Mouse (Mus musculus) forebrain, embryonic 11.5 days (tissue): ENCODE data around the gene Lrp2. TPM values are rescaled to one million over a fixed set of nuclear protein-coding genes. Genes with fewer than 3 reads are reported as not detected.

Experiments
- ATAC-seq: fragments of 200-750 bp; cut with Nextera tagmentation; replicated peaks from 2 replicates; pipeline ENCODE4 v1.8.0; 2017; ENCODE audit warnings: moderate TSS enrichment; ENCODE audit not compliant: low FRiP score
- DNase-seq: peaks from one replicate; pipeline ENCODE4 v3.0.0-alpha.2; 2017; ENCODE audit warnings: low spot score
- H3K27ac ChIP-seq: fragments of 300-500 bp; sonication (generic); 2 replicates; pipeline ENCODE4 v1.5.1; 2014; ENCODE audit warnings: low read depth, low read length
- H3K27me3 ChIP-seq: fragments of 300-500 bp; sonication (generic); 2 replicates; pipeline ENCODE4 v1.6.1; 2014; ENCODE audit warnings: mild to moderate bottlenecking, low read length, mixed read lengths; ENCODE audit not compliant: control insufficient read depth, insufficient read depth
- H3K36me3 ChIP-seq: fragments of 300-500 bp; sonication (generic); 2 replicates; pipeline ENCODE4 v1.6.1; 2014; ENCODE audit warnings: mild to moderate bottlenecking, low read length, moderate library complexity, mixed read lengths; ENCODE audit not compliant: control insufficient read depth, insufficient read depth
- H3K4me1 ChIP-seq: fragments of 300-500 bp; sonication (generic); replicated peaks from 2 replicates; pipeline ENCODE4 v1.6.1; 2014; ENCODE audit warnings: low read length, mixed read lengths; ENCODE audit not compliant: control insufficient read depth, insufficient read depth
- H3K4me2 ChIP-seq: fragments of 300-500 bp; sonication (generic); 2 replicates; pipeline ENCODE4 v1.6.1; 2014; ENCODE audit warnings: low read depth, mild to moderate bottlenecking, low read length, moderate library complexity, mixed read lengths; ENCODE audit not compliant: severe bottlenecking
- H3K4me3 ChIP-seq: fragments of 300-500 bp; sonication (generic); 2 replicates; pipeline ENCODE4 v1.5.1; 2014; ENCODE audit warnings: low read depth, low read length
- H3K9ac ChIP-seq: fragments of 300-500 bp; sonication (generic); 2 replicates; pipeline ENCODE4 v1.6.1; 2014; ENCODE audit warnings: low read length
- H3K9me3 ChIP-seq: fragments of 300-500 bp; sonication (generic); 2 replicates; pipeline ENCODE4 v1.6.1; 2016; ENCODE audit warnings: low read length, mixed read lengths; ENCODE audit not compliant: control insufficient read depth
- WGBS: fragments of 180-500 bp; shearing (Covaris S2); extraction: QIAGEN DNeasy Blood & Tissue Kit; methylation state at CpG from one replicate; pipeline ENCODE4 v1.1.7; 2014; 5-methylcytosine and 5-hydroxymethylcytosine counted together
- polyA plus RNA-seq: library from polyadenylated mRNA; unstranded; fragments of >200 nt; fragmentation: Nextera tagmentation; extraction: Ambion mirVana; gene quantifications from 2 replicates; pipeline ENCODE4 v1.2.1, GENCODE M21; 2014

Gene Lrp2
- polyA plus RNA-seq, 1 experiment from 2014 or later = 3.1 TPM

- Histone ChIP-seq H3K36me3 (no peaks in the 10 kb centered on the region), H3K9ac (no peak overlapping the region), H3K9me3 (no peaks in the 10 kb centered on the region), H3K4me1 (no peaks in the 10 kb centered on the region), H3K4me3 (no peak overlapping the region), H3K27ac (no peak overlapping the region), H3K4me2 (no peak overlapping the region), H3K27me3 (no peaks in the 10 kb centered on the region)
- DNase-seq (no peak), ATAC-seq (no peak)
- 90% methylated on average over 12 of the region's 12 CpGs for WGBS
Measured at GRCm38 (mm10) chr2:69396760-69397435, 189.0 kb downstream of the Lrp2 start.

- no peaks in the 10 kb centered on the region for H3K27me3 ChIP-seq
- no peaks in the 10 kb centered on the region for H3K36me3 ChIP-seq
- ATAC-seq = no peak
- no peak overlapping the region for H3K9ac ChIP-seq
- no peaks in the 10 kb centered on the region for H3K4me1 ChIP-seq
- H3K9me3 ChIP-seq = no peaks in the 10 kb centered on the region
- DNase-seq = no peak
- H3K4me3 ChIP-seq = no peak overlapping the region
- no peak overlapping the region for H3K4me2 ChIP-seq
- no peak overlapping the region for H3K27ac ChIP-seq
- 83% methylated on average over 9 of the region's 9 CpGs for WGBS
Measured at GRCm38 (mm10) chr2:69395597-69396248, 190.1 kb downstream of the Lrp2 start.

- Histone ChIP-seq H3K9ac (no peak overlapping the region), H3K4me3 (no peak overlapping the region)
- WGBS = 76% methylated on average over 2 of the region's 2 CpGs
Measured at GRCm38 (mm10) chr2:69393947-69394346, 191.9 kb downstream of the Lrp2 start.

GRCm38 (mm10) chr2:69386118-69386871 is 199.6 kb downstream of the Lrp2 start:
- DNase-seq (no peak), ATAC-seq (no peak)
- no peaks in the 10 kb centered on the region for H3K4me1 ChIP-seq
- H3K27ac ChIP-seq = no peak overlapping the region
- H3K9me3 ChIP-seq = no peaks in the 10 kb centered on the region
- H3K9ac ChIP-seq = no peak overlapping the region
- H3K4me3 ChIP-seq = no peak overlapping the region
- WGBS = 83% methylated on average over 3 of the region's 3 CpGs
- H3K27me3 ChIP-seq = no peaks in the 10 kb centered on the region
- H3K4me2 ChIP-seq = no peak overlapping the region
- H3K36me3 ChIP-seq = no peaks in the 10 kb centered on the region

More at GRCm38 (mm10) chr2:69393947-69394346, 191.9 kb downstream of the Lrp2 start:
- Histone ChIP-seq H3K4me1 (no peaks in the 10 kb centered on the region), H3K27me3 (no peaks in the 10 kb centered on the region), H3K36me3 (no peaks in the 10 kb centered on the region), H3K4me2 (no peak overlapping the region), H3K9me3 (no peaks in the 10 kb centered on the region), H3K27ac (no peak overlapping the region)
- DNase-seq (no peak), ATAC-seq (no peak)

GRCm38 (mm10) chr2:69382838-69383237 is 203.0 kb downstream of the Lrp2 start:
- ATAC-seq (no peak), DNase-seq (no peak)
- Histone ChIP-seq H3K27ac (no peak overlapping the region), H3K27me3 (no peaks in the 10 kb centered on the region), H3K4me2 (no peak overlapping the region), H3K36me3 (no peaks in the 10 kb centered on the region), H3K4me3 (no peak overlapping the region), H3K9me3 (no peaks in the 10 kb centered on the region), H3K9ac (no peak overlapping the region), H3K4me1 (no peaks in the 10 kb centered on the region)
- WGBS = 91% methylated on average over 5 of the region's 5 CpGs

GRCm38 (mm10) chr2:69381740-69382139 is 204.1 kb downstream of the Lrp2 start:
- Histone ChIP-seq H3K9me3 (no peaks in the 10 kb centered on the region), H3K4me3 (no peak overlapping the region), H3K9ac (no peak overlapping the region), H3K27ac (no peak overlapping the region), H3K27me3 (no peaks in the 10 kb centered on the region), H3K4me1 (no peaks in the 10 kb centered on the region), H3K36me3 (no peaks in the 10 kb centered on the region), H3K4me2 (no peak overlapping the region)
- WGBS = 59% methylated on average over 8 of the region's 8 CpGs
- ATAC-seq (no peak), DNase-seq (no peak)

- WGBS = 87% methylated on average over 13 of the region's 13 CpGs
- Histone ChIP-seq H3K9me3 (no peaks in the 10 kb centered on the region), H3K4me3 (no peak within 1 kb of the TSS), H3K9ac (no peak within 1 kb of the TSS), H3K36me3 (no peaks in the 10 kb centered on the region), H3K4me1 (no peaks in the 10 kb centered on the region), H3K27ac (no peak within 1 kb of the TSS), H3K27me3 (no peaks in the 10 kb centered on the region), H3K4me2 (no peak within 1 kb of the TSS)
- ATAC-seq (no peak), DNase-seq (no peak)
Measured at GRCm38 (mm10) chr2:69380281-69380680, 205.6 kb downstream of the Lrp2 start, which contains the start of gene Dhrs9. Gene Dhrs9 (plus strand): TSS chr2:69380445.

- H3K9me3 ChIP-seq = no peaks in the 10 kb centered on the region
- no peaks in the 10 kb centered on the region for H3K36me3 ChIP-seq
- no peaks in the 10 kb centered on the region for H3K27me3 ChIP-seq
- no peak overlapping the region for H3K27ac ChIP-seq
- WGBS = 59% methylated on average over 1 of the region's 1 CpGs
- H3K4me3 ChIP-seq = no peak overlapping the region
- no peak for ATAC-seq
- no peak overlapping the region for H3K9ac ChIP-seq
- no peak overlapping the region for H3K4me2 ChIP-seq
- DNase-seq = no peak
- no peaks in the 10 kb centered on the region for H3K4me1 ChIP-seq
Measured at GRCm38 (mm10) chr2:69379801-69380200, 206.1 kb downstream of the Lrp2 start.
